Comparison of ENCODE assay signal across 8 mouse cellular contexts in the genomic region with DNA sequence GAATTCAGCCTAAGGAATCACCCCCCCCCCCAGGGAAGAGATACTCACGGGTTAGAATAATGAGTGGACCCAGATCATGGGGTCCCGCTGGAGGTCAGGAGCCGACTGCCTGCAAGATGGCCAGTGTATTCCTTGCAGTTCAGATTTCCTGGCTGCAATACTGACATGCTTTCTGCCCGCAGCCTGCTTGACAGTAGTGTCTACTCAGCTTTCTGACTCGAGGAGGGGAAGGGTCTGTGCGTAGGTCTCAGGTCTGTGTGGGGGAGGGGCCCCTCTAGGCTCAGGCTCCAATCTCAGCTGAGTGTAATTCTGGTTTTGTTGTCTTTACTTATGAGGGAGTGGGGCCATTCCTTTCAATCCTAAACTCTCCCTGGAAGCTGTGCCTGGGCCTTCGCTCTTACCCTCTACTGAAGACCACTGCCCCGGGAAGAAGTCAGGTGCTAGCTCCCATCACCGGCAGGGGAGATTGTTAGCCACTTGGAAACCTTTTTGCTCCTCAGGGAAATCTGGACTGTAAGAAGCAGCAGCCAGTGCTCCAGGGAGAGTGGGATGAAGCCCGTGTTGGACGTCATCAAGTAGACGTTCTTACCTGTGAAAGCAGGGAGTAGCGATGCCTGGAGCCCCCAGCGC. TPM values are rescaled to one million over a fixed set of nuclear protein-coding genes. Genes with fewer than 3 reads are reported as not detected.
DNase-seq lines count a peak whose midpoint lies in the region; ATAC-seq lines count a peak whose summit lies in the region.

No protein-coding gene starts in this region.

- DNase-seq in kidney, postnatal 4 days, result peak; percentile 35 to 45
- no peak for DNase-seq in kidney, postnatal 25 days
- no peak for DNase-seq in thymus, postnatal 25 days
- no peak for DNase-seq in ovary, adult 18-20 months (ENCODE audit: low spot score)
- no peak for DNase-seq in spleen, postnatal 36 days (ENCODE audit: low spot score in 2 of 2)

- WGBS in embryonic facial prominence, embryonic 12.5 days, result 35% methylated on average over 14 of the region's 14 CpGs
- WGBS in intestine, embryonic 15.5 days, result 45% methylated on average over 14 of the region's 14 CpGs
- 30% methylated on average over 14 of the region's 14 CpGs for WGBS in neural tube, embryonic 14.5 days

- H3K9me3 ChIP-seq in embryonic facial prominence, embryonic 12.5 days, result no peaks in the 10 kb centered on the region
- no peaks in the 10 kb centered on the region for H3K9me3 ChIP-seq in intestine, embryonic 15.5 days
- H3K9me3 ChIP-seq in neural tube, embryonic 14.5 days (ENCODE audit: control insufficient read depth, low read length), result no peaks in the 10 kb centered on the region

- peak overlapping the region; percentile 35 for H3K9ac ChIP-seq in embryonic facial prominence, embryonic 12.5 days
- peak overlapping the region; percentile 82 for H3K9ac ChIP-seq in intestine, embryonic 15.5 days
- H3K9ac ChIP-seq in neural tube, embryonic 14.5 days (replicated peaks; ENCODE audit: low read depth, low read length), result peak overlapping the region; percentile 91

- H3K4me1 ChIP-seq in embryonic facial prominence, embryonic 12.5 days, result peaks cover 55% of the 10 kb centered on the region
- peaks cover 48% of the 10 kb centered on the region for H3K4me1 ChIP-seq in intestine, embryonic 15.5 days (replicated peaks)
- peaks cover 41% of the 10 kb centered on the region for H3K4me1 ChIP-seq in neural tube, embryonic 14.5 days (ENCODE audit: control insufficient read depth, insufficient read depth, low read length)

- H3K27me3 ChIP-seq in embryonic facial prominence, embryonic 12.5 days, result no peaks in the 10 kb centered on the region
- H3K27me3 ChIP-seq in intestine, embryonic 15.5 days (replicated peaks), result no peaks in the 10 kb centered on the region
- no peaks in the 10 kb centered on the region for H3K27me3 ChIP-seq in neural tube, embryonic 14.5 days (ENCODE audit: control insufficient read depth, insufficient read depth, low read length)

- H3K4me2 ChIP-seq in embryonic facial prominence, embryonic 12.5 days (replicated peaks), result peak overlapping the region; percentile 97
- H3K4me2 ChIP-seq in intestine, embryonic 15.5 days (replicated peaks), result peak overlapping the region; percentile 94
- H3K4me2 ChIP-seq in neural tube, embryonic 14.5 days (ENCODE audit: low read depth, low read length), result peak overlapping the region; percentile 82

- H3K4me3 ChIP-seq in embryonic facial prominence, embryonic 12.5 days, result peak overlapping the region; percentile 75
- peak overlapping the region; percentile 78 for H3K4me3 ChIP-seq in intestine, embryonic 15.5 days (replicated peaks)
- H3K4me3 ChIP-seq in neural tube, embryonic 14.5 days (ENCODE audit: low read depth, low read length), result peak overlapping the region; percentile 88

- H3K36me3 ChIP-seq in embryonic facial prominence, embryonic 12.5 days, result no peaks in the 10 kb centered on the region
- no peaks in the 10 kb centered on the region for H3K36me3 ChIP-seq in intestine, embryonic 15.5 days
- H3K36me3 ChIP-seq in neural tube, embryonic 14.5 days (ENCODE audit: control insufficient read depth, insufficient read depth, low read length), result no peaks in the 10 kb centered on the region

- 0 out of 2 replicates have a peak overlapping the region, but pooled peaks have one; percentile 36 for H3K27ac ChIP-seq in embryonic facial prominence, embryonic 12.5 days
- no peak overlapping the region for H3K27ac ChIP-seq in intestine, embryonic 15.5 days
- peak overlapping the region; percentile 22; the same call in 1 of the 2 replicates for H3K27ac ChIP-seq in neural tube, embryonic 14.5 days (ENCODE audit: low read depth, low read length)

- no peak for ATAC-seq in embryonic facial prominence, embryonic 12.5 days (ENCODE audit: insufficient number of reproducible peaks, insufficient read depth, low FRiP score, low TSS enrichment)
- no peak for ATAC-seq in intestine, embryonic 15.5 days
- no peak for ATAC-seq in neural tube, embryonic 14.5 days (ENCODE audit: low read depth)

RNA-seq across cellular contexts. Expression of gene Gm21969, which starts 26.6 kb away (rescaled TPM):
- not detected in 2 replicates for polyA plus RNA-seq in embryonic facial prominence, embryonic 12.5 days (2016; fragmentation: Nextera tagmentation; extraction: Ambion mirVana)
- polyA plus RNA-seq in intestine, embryonic 15.5 days (2015; fragmentation: Nextera tagmentation; extraction: Ambion mirVana), result not detected in 2 replicates
- polyA plus RNA-seq in neural tube, embryonic 14.5 days (2014; fragmentation: Nextera tagmentation; extraction: Ambion mirVana), result not detected in 2 replicates

RNA-seq across cellular contexts. Expression of gene Iffo2, which starts 46.0 kb away (rescaled TPM):
- polyA plus RNA-seq in embryonic facial prominence, embryonic 12.5 days (2016; fragmentation: Nextera tagmentation; extraction: Ambion mirVana), result 6.1 and 6.4 TPM in 2 replicates
- polyA plus RNA-seq in intestine, embryonic 15.5 days (2015; fragmentation: Nextera tagmentation; extraction: Ambion mirVana), result 2.9 and 3.2 TPM in 2 replicates
- 7.2 TPM in 2 replicates for polyA plus RNA-seq in neural tube, embryonic 14.5 days (2014; fragmentation: Nextera tagmentation; extraction: Ambion mirVana)

RNA-seq across cellular contexts. Expression of gene Aldh4a1, which starts 46.3 kb away (rescaled TPM):
- polyA plus RNA-seq in embryonic facial prominence, embryonic 12.5 days (2016; fragmentation: Nextera tagmentation; extraction: Ambion mirVana), result 25.6 and 27.1 TPM in 2 replicates
- 14.4 and 17.1 TPM in 2 replicates for polyA plus RNA-seq in intestine, embryonic 15.5 days (2015; fragmentation: Nextera tagmentation; extraction: Ambion mirVana)
- 13.5 and 21.7 TPM in 2 replicates for polyA plus RNA-seq in neural tube, embryonic 14.5 days (2014; fragmentation: Nextera tagmentation; extraction: Ambion mirVana)

Comparison
In these comparisons a context has a peak if more than half of its experiments do, and no peak if none do; other contexts are left out.
1. DNase-seq: peak in kidney, postnatal 4 days (2 of 2); none in kidney, postnatal 25 days (0 of 2), thymus, postnatal 25 days (single experiment), ovary, adult 18-20 months (single experiment) and spleen, postnatal 36 days (0 of 2).
2. H3K9ac ChIP-seq: peak in every context shown above with its lines; median percentile 91 in neural tube, embryonic 14.5 days; 82 in intestine, embryonic 15.5 days; 35 in embryonic facial prominence, embryonic 12.5 days.
3. Peak in every context shown above with its lines, with median percentiles within 50 percentile points of each other: H3K4me2 ChIP-seq and H3K4me3 ChIP-seq.